Mouse (Mus musculus) stomach, adult 2 months (tissue): Measurements from ENCODE around the gene Ccdc63. TPM values are rescaled to one million over a fixed set of nuclear protein-coding genes. Genes with fewer than 3 reads are reported as not detected.

Experiments used
- polyA plus RNA-seq: library from polyadenylated mRNA; depleted of rRNA; stranded (reverse); fragments of >200 nt; gene quantifications from 2 replicates; pipeline ENCODE4 v1.2.3, GENCODE M21; 2012; rRNA removed

Ccdc63 gene
- not detected in 2 replicates for polyA plus RNA-seq

DNA sequence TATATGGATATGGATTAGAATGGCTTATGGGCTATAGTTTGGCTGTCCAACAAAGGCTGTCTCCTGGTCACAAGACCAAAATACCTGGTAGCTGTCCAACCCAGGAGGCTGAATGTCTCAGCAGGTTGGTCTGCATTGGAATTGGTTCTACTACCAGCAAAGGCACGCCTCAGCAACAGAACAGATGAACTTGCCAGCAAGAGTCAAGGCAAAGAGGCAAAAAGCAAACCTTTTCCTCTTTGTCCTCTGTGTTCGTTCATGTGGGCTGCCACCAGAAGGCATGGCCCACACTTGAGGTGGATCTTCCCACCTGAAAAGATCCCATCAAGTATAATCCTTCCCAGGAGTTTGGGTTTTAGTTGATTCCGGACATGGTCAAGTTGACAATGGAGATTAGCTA is at the start of gene Ccdc63:
Ccdc63 (minus strand) TSS at position 101 of the 400 bp plus-strand sequence.

GRCm38 (mm10) chr5:122157827-122158381 is 17.3 kb upstream of the Ccdc63 start, which contains the start of gene Ppp1cc:
Ppp1cc (plus strand) TSS chr5:122158278.

Other genes starting within 250 kb of the Ccdc63 start
- 1.5 and 2.2 TPM in 2 replicates for gene Cux2, start 90.7 kb downstream of the Ccdc63 start, polyA plus RNA-seq
- gene Myl2, start 39.9 kb downstream of the Ccdc63 start, polyA plus RNA-seq: not detected in 2 replicates
- 14.2 and 15.7 TPM in 2 replicates for gene Ppp1cc, start 17.5 kb upstream of the Ccdc63 start, polyA plus RNA-seq
- gene Hvcn1, start 66.0 kb upstream of the Ccdc63 start, polyA plus RNA-seq: 0.87 and 1.2 TPM in 2 replicates
- gene Tctn1, start 123.6 kb upstream of the Ccdc63 start, polyA plus RNA-seq: 8.8 and 10.5 TPM in 2 replicates
- 11.9 and 13.2 TPM in 2 replicates for gene Pptc7, start 143.5 kb upstream of the Ccdc63 start, polyA plus RNA-seq
- gene Rad9b, start 213.4 kb upstream of the Ccdc63 start, polyA plus RNA-seq: 0.90 and 1.2 TPM in 2 replicates
- gene Vps29, start 213.5 kb upstream of the Ccdc63 start, polyA plus RNA-seq: 7.0 and 8.9 TPM in 2 replicates
- gene Gpn3, start 231.1 kb upstream of the Ccdc63 start, polyA plus RNA-seq: 29.0 and 30.5 TPM in 2 replicates
- 4.2 and 6.9 TPM in 2 replicates for gene Fam216a, start 231.5 kb upstream of the Ccdc63 start, polyA plus RNA-seq